Mouse (Mus musculus) bone marrow, adult 2 months (tissue): Measurements from ENCODE around the gene Hoxa11. TPM values are rescaled to one million over a fixed set of nuclear protein-coding genes. Genes with fewer than 3 reads are reported as not detected.
A peak's percentile ranks its signal among the peaks of the same experiment; 100 is the strongest.

Experiments used
- H3K27ac ChIP-seq: fragments of 200-500 bp; 2 replicates; pipeline ENCODE4 v1.5.1; 2012; ENCODE audit warnings: low read depth, mild to moderate bottlenecking, control low read depth, inconsistent platforms, low read length; ENCODE audit not compliant: control insufficient read depth, poor library complexity, insufficient read depth
- H3K4me1 ChIP-seq: fragments of 200-500 bp; 2 replicates; pipeline ENCODE4 v1.6.1; 2011; ENCODE audit warnings: low read length; ENCODE audit not compliant: control insufficient read depth, insufficient read depth
- H3K4me3 ChIP-seq: fragments of 200-500 bp; replicated peaks from 2 replicates; pipeline ENCODE3; 2011; ENCODE audit warnings: mild to moderate bottlenecking, low read depth, low read length, control low read depth; ENCODE audit not compliant: control insufficient read depth
- CTCF ChIP-seq: fragments of 200-500 bp; IDR thresholded peaks from 2 replicates; pipeline ENCODE4 v1.5.1; 2011; ENCODE audit warnings: low read length, control low read depth; ENCODE audit not compliant: control insufficient read depth, insufficient read depth
- POLR2A ChIP-seq: fragments of 200-500 bp; IDR thresholded peaks from 2 replicates; pipeline ENCODE4 v1.6.1; 2011; ENCODE audit warnings: low read depth, mild to moderate bottlenecking, control low read depth, low read length, borderline replicate concordance; ENCODE audit not compliant: control insufficient read depth
- WGBS: fragments of 180-500 bp; shearing (Covaris S2); methylation state at CpG from one replicate; pipeline ENCODE4 v1.1.7; 2018; 5-methylcytosine and 5-hydroxymethylcytosine counted together
- polyA plus RNA-seq: library from polyadenylated mRNA; stranded (reverse); fragments of >200 nt; gene quantifications from 2 replicates; pipeline ENCODE4 v1.2.4, GENCODE M21; 2011; ENCODE audit warnings: low replicate concordance; ENCODE audit not compliant: missing spikeins, insufficient read depth, insufficient read length

Hoxa11 gene
- polyA plus RNA-seq, 1 experiment: not detected

DNA sequence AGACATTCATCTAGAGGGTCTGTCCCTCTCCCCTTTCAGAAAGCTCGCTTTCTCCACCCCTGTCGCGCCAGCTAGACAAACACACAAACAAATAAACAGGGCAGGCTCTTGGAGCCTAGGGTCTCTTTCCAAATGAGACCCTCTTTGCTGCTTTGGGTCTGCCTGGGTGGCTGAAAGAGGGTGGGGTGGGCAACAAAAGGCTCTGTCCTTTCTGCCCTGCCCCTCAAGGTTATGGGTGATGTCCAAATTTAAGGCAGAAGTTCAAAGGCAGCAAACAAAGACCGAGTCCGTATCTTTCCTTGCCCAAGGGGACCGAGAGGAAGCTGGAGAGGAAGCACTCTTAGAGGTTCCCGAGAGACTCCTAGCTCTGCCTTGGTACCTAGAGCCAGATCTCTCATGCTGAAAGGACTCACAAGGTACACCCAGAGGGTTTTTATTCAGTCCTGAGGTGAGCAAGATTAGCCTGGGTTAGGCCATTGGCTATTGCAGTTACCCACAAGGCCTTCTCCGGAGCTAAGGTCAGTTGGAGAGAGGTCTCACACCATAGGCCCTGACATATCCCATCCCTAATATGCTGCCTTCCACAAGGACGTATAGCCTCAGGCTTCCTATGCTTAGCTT lies 4.5 kb downstream of the Hoxa11 start:
- no peak for TF ChIP-seq POLR2A
- TF ChIP-seq CTCF: no peak
- no peak overlapping the region for H3K4me3 ChIP-seq
- no peak overlapping the region for H3K27ac ChIP-seq
- no peaks in the 10 kb centered on the region for H3K4me1 ChIP-seq
- WGBS: 20% methylated on average over 9 of the region's 9 CpGs

DNA sequence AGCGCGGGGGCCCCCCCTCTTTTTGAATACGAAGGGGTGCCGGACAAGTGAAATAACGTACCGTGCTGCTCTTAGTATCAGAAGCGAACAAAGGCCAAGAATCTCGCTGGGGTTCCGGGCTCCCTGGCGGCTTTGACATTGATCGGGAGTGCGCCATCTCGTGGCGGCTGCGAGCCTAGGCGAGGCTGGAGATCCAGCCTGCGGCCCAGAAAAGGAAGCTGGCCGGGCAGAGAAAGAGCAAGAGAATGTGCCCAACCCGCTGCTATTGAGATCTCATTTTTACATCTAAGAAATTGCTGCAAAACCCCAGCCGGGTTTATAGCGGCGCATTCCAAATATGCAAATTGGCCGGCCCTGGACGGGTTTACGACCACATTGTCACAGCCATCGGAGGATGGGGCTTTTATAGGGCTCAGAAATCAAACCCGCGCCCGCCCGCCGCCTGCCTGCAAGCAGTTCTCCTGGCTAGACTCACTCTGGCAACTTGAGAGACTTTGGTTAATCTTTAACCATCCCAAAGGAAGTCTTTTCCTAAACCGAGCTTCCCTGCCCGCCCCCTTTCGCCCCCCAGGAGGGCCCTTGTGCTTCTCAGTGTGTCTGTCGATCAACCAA lies 5.1 kb downstream of the Hoxa11 start, which contains the start of gene Hoxa10:
Gene Hoxa10 (minus strand): TSS at position 466 of the 612 bp plus-strand sequence.
- Histone ChIP-seq H3K27ac (no peak within 1 kb of the TSS; the same call in 1 of the 2 replicates), H3K4me1 (no peaks in the 10 kb centered on the region), H3K4me3 (no peak within 1 kb of the TSS)
- 10% methylated on average over 35 of the region's 35 CpGs for WGBS
- TF ChIP-seq POLR2A (no peak), CTCF (peak; percentile 77)

DNA sequence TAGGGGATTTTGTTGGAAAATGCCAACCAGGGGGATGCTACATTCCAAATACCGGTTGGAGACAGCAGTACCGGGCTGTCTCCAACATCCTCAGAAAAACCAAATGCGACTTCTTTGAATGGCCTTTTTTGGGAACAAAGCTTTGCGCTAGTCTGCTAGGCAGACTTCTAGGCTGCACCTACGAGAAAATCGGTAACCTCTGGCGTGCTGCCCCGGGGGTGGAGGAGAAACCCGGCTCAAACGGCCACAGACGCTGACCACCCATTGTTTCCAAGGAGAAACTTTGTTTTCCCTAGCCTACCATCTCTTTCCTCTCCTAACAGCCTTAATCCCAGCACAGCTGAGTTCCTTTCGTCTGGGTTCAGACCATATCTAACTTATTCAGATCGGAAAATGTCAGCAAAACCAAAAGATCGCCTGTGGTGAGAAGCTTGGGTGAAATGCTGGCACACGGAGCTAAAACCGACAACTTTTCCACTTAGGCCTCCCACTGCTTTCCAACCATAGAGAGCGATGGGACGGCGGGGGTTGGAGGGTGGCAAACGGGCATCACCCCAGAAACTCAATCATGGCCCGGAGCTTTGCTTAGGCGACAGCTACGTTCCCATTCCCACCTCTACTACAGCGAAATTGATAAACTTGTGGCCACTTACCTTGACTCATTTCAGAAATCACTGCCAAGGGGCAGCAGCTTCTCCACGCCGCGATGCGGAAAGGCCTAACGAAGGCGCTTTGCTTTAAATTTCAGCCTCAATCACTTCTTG lies 5.8 kb downstream of the Hoxa11 start:
- Histone ChIP-seq H3K27ac (no peak overlapping the region; the same call in 1 of the 2 replicates), H3K4me3 (no peak overlapping the region), H3K4me1 (no peaks in the 10 kb centered on the region)
- WGBS: 8% methylated on average over 30 of the region's 30 CpGs
- TF ChIP-seq CTCF: no peak
- no peak for TF ChIP-seq POLR2A

DNA sequence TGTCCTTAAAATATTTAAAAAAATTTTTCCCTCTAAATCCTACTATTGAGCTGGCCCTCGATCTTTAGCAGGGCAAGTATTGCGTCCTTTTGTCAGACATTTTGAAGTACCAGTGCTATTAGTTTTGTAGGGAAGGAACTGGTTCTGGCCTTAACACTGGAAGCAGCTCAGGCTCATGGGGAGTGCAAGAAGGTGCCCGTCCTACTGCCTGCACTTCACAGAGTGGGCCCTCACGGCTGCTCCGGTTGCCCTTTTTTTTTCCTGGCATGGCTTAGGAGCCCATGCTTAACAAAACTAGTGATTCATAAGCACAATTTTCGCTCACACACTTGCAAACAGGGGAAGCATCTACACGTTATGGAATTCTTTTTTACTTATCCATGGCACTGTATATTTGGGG lies 6.6 kb downstream of the Hoxa11 start:
- 34% methylated on average over 7 of the region's 7 CpGs for WGBS
- H3K4me3 ChIP-seq: no peak overlapping the region
- no peaks in the 10 kb centered on the region for H3K4me1 ChIP-seq
- no peak overlapping the region for H3K27ac ChIP-seq
- TF ChIP-seq POLR2A (no peak), CTCF (no peak)

DNA sequence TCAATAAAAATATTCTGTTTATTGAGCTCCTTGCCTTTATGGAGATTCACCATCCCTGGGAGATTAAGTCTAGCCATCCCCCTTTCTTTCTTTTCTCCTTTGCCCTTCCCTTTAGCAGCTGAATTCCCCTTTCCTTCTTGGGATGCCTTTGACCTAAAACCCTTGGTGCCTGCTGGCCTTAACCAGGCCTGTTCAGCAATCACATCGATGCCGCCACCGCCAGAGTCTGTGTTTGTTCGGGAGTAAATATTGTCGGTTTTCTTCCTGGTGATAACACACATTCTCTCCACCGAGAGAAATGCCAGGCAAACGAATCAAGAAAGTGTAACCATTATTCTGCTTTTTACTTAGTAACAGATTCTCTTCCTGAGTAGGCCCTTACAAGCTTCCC lies 7.5 kb downstream of the Hoxa11 start:
- WGBS: 56% methylated on average over 7 of the region's 7 CpGs
- Histone ChIP-seq H3K27ac (no peak overlapping the region), H3K4me3 (no peak overlapping the region), H3K4me1 (no peaks in the 10 kb centered on the region)
- no peak for TF ChIP-seq CTCF
- no peak for TF ChIP-seq POLR2A

DNA sequence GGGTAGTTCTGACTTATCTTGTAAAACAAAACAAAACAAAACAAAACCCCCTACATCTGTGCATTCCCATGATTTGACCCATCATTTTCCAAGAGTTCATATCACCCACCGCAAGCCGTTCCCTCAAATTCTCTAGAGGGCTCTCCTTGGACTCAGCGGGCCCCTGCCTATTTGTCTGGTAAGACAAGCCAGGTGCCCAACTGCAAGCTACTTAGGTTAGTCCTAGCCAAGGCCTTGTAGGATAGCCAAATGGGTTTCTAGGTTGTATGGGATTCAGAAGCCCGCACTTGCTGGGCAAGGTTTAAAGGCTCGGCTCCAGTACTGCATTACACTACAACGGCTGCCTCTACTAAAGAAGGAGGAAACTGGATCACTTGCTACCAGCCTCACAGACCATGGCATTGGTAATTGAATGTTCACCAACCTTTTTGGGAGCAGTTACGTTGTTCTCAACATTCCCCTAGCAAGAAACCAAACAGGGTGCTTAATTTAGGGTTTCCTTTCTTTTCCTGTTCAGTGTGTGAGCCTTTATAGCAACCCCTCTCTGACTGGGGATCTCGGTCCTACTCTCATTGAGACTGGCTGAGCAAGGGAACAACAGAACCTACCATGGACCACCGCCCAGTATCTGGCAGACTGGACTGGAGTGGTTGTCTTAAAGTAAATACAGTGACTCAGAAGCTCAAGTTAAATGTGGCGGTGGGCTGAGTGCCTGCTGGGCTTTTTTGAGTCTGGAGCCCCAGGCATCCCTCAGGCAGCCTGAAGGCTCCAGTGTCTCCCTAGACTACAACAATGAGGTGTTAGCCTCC lies 8.1 kb downstream of the Hoxa11 start:
- WGBS: 78% methylated on average over 10 of the region's 10 CpGs
- Histone ChIP-seq H3K4me3 (no peak overlapping the region), H3K4me1 (no peaks in the 10 kb centered on the region), H3K27ac (no peak overlapping the region)
- no peak for TF ChIP-seq CTCF
- TF ChIP-seq POLR2A: no peak

DNA sequence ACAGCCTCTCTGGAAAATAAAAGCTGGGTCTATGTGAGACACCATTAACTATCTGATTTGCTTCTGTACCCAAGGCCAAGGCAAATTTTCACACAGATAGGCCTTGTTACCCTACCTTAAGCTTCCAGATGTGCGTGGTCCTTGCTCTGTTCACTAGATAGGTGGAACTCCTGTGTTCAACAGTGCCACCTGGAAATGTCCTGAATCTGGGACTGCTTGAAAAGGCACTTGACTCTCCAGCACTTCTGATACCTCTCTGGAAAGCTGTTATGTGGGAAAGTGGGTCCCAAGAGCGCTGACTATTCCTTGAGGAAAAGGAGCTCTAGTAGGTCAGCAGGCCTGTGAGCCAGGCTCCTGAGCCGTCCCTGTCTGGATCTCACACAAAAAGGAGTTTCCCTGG lies 8.8 kb downstream of the Hoxa11 start:
- WGBS: 84% methylated on average over 3 of the region's 3 CpGs
- TF ChIP-seq POLR2A (no peak), CTCF (no peak)
- Histone ChIP-seq H3K4me3 (no peak overlapping the region), H3K4me1 (no peaks in the 10 kb centered on the region), H3K27ac (no peak overlapping the region)

DNA sequence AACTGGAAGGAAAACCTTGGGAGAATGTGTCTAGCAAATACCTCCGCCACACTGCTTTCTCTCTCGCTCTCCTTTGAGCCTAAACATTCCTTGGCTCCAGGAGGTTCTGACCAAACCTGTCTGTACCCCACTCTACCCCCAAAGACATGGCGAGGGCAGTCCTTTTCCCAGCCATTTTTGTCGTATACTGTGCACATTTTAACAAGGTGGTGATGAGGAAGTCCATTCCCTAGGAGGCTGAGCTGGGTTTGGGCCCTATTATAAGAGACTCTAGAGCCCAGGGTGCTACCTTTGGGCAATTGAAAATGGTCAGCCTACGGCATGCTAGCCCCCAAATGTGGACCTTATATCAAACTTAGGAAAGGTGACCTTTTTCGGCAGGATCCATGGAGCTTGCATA lies 9.7 kb downstream of the Hoxa11 start:
- Histone ChIP-seq H3K4me1 (no peaks in the 10 kb centered on the region), H3K4me3 (no peak overlapping the region), H3K27ac (no peak overlapping the region)
- 72% methylated on average over 6 of the region's 6 CpGs for WGBS
- no peak for TF ChIP-seq POLR2A
- TF ChIP-seq CTCF: no peak
